Mouse (Mus musculus) MEL (cell line): ENCODE results near the gene Rassf1. TPM values are rescaled to one million over a fixed set of nuclear protein-coding genes. Genes with fewer than 3 reads are reported as not detected.
A peak's percentile ranks its signal among the peaks of the same experiment; 100 is the strongest.

Experiments used
- DNase-seq: peaks from one replicate; pipeline ENCODE4 v3.0.0; 2011; ENCODE audit warnings: low read depth, low spot score
- H3K27ac ChIP-seq: 2 replicates; pipeline ENCODE4 v1.5.1; 2012; ENCODE audit warnings: low read depth, mild to moderate bottlenecking, control low read depth, low read length, moderate library complexity; ENCODE audit not compliant: control insufficient read depth
- H3K27me3 ChIP-seq, 2 experiments: fragments of 150-350 bp in 1 of 2; sonication (generic) in 1 of 2; 2 replicates each; pipeline ENCODE4 v1.6.1; 2012; ENCODE audit warnings: low read length in 2 of 2, mild to moderate bottlenecking in 2 of 2, improper control_type of control experiment in 1 of 2, moderate library complexity in 1 of 2; ENCODE audit not compliant: insufficient read depth in 2 of 2, control insufficient read depth in 1 of 2
- H3K36me3 ChIP-seq, 2 experiments: 2 replicates each; pipeline ENCODE4 v1.6.1; 2012 to 2014; ENCODE audit warnings: low read length in 2 of 2, improper control_type of control experiment in 1 of 2, inconsistent platforms in 1 of 2, mild to moderate bottlenecking in 1 of 2; ENCODE audit not compliant: insufficient read depth in 2 of 2, control insufficient read depth in 1 of 2
- H3K4me1 ChIP-seq, 2 experiments: fragments of 150-350 bp in 1 of 2; sonication (generic) in 1 of 2; 2 replicates each; pipeline ENCODE4 v1.6.1; 2012; ENCODE audit warnings: low read length in 2 of 2, improper control_type of control experiment in 1 of 2, mild to moderate bottlenecking in 1 of 2; ENCODE audit not compliant: insufficient read depth in 2 of 2, control insufficient read depth in 1 of 2
- H3K4me3 ChIP-seq, 2 experiments: fragments of 150-350 bp in 1 of 2; sonication (generic) in 1 of 2; 2 replicates each; pipeline ENCODE4 v1.5.1; 2012; ENCODE audit warnings: low read depth in 2 of 2, low read length in 2 of 2, mild to moderate bottlenecking in 2 of 2, moderate library complexity in 2 of 2, control low read depth in 1 of 2, improper control_type of control experiment in 1 of 2; ENCODE audit not compliant: control insufficient read depth in 1 of 2, insufficient read depth in 1 of 2
- H3K79me2 ChIP-seq: 2 replicates; pipeline ENCODE4 v1.6.1; 2012; ENCODE audit warnings: mild to moderate bottlenecking, low read length, moderate library complexity; ENCODE audit not compliant: control insufficient read depth, poor library complexity, insufficient read depth
- H3K9ac ChIP-seq: 2 replicates; pipeline ENCODE4 v1.6.1; 2012; ENCODE audit warnings: low read depth, mild to moderate bottlenecking, control low read depth, low read length, moderate library complexity; ENCODE audit not compliant: control insufficient read depth, poor library complexity, severe bottlenecking
- H3K9me3 ChIP-seq: fragments of 150-350 bp; sonication (generic); replicated peaks from 2 replicates; pipeline ENCODE4 v1.6.1; 2012; ENCODE audit warnings: mild to moderate bottlenecking, low read length, improper control_type of control experiment, moderate library complexity; ENCODE audit not compliant: insufficient read depth
- BHLHE40 ChIP-seq: IDR thresholded peaks from 2 replicates; pipeline ENCODE4 v1.6.1; 2012; ENCODE audit warnings: low read depth, mild to moderate bottlenecking, inconsistent platforms, low read length, improper control_type of control experiment, borderline replicate concordance
- CHD1 ChIP-seq: IDR thresholded peaks from 2 replicates; pipeline ENCODE4 v1.6.1; 2012; ENCODE audit warnings: low read depth, mild to moderate bottlenecking, inconsistent platforms, low read length, improper control_type of control experiment
- CHD2 ChIP-seq: IDR thresholded peaks from 2 replicates; pipeline ENCODE4 v1.6.1; 2011; ENCODE audit warnings: low read length, improper control_type of control experiment
- CTCF ChIP-seq, 3 experiments: IDR thresholded peaks in 2 of 3; conservative IDR thresholded peaks in 1 of 3; 2 replicates each; pipeline ENCODE4 v1.5.1; 2011 to 2012; ENCODE audit warnings: low read length in 3 of 3, low read depth in 2 of 3, mild to moderate bottlenecking in 2 of 3, improper control_type of control experiment in 1 of 3, inconsistent platforms in 1 of 3, mixed read lengths in 1 of 3, moderate library complexity in 1 of 3; ENCODE audit not compliant: control insufficient read depth in 1 of 3, insufficient read depth in 1 of 3, poor library complexity in 1 of 3, severe bottlenecking in 1 of 3
- E2F4 ChIP-seq: IDR thresholded peaks from 2 replicates; pipeline ENCODE4 v1.6.1; 2011; ENCODE audit warnings: low read depth, low read length, improper control_type of control experiment, borderline replicate concordance
- ELF1 ChIP-seq: IDR thresholded peaks from 2 replicates; pipeline ENCODE4 v1.6.1; 2014; ENCODE audit warnings: low read depth, mild to moderate bottlenecking, inconsistent platforms, low read length, improper control_type of control experiment, moderate library complexity
- EP300 ChIP-seq, 2 experiments: IDR thresholded peaks; 2 replicates each; pipeline ENCODE4 v1.6.1; 2011; ENCODE audit warnings: improper control_type of control experiment in 2 of 2, low read length in 2 of 2, low read depth in 1 of 2, mild to moderate bottlenecking in 1 of 2
- GABPA ChIP-seq: IDR thresholded peaks from 2 replicates; pipeline ENCODE4 v1.6.1; 2012; ENCODE audit warnings: low read depth, mild to moderate bottlenecking, inconsistent platforms, low read length, improper control_type of control experiment, moderate library complexity
- GATA1 ChIP-seq: IDR thresholded peaks from 2 replicates; pipeline ENCODE4 v1.6.1; 2011; ENCODE audit warnings: low read depth, low read length, improper control_type of control experiment
- HCFC1 ChIP-seq: IDR thresholded peaks from 2 replicates; pipeline ENCODE4 v1.6.1; 2012; ENCODE audit warnings: low read depth, mild to moderate bottlenecking, inconsistent platforms, low read length, improper control_type of control experiment, moderate library complexity
- JUND ChIP-seq: IDR thresholded peaks from 2 replicates; pipeline ENCODE4 v1.6.1; 2011; ENCODE audit warnings: low read depth, mild to moderate bottlenecking, improper control_type of control experiment, low read length
- KAT2A ChIP-seq: conservative IDR thresholded peaks from 2 replicates; pipeline ENCODE4 v1.6.1; 2012; ENCODE audit warnings: low read depth, low read length, improper control_type of control experiment, inconsistent platforms
- MAFK ChIP-seq: IDR thresholded peaks from 2 replicates; pipeline ENCODE4 v1.6.1; 2011; ENCODE audit warnings: low read depth, mild to moderate bottlenecking, low read length, improper control_type of control experiment, borderline replicate concordance
- MAX ChIP-seq: IDR thresholded peaks from 2 replicates; pipeline ENCODE4 v1.6.1; 2011; ENCODE audit warnings: low read length, improper control_type of control experiment
- MAZ ChIP-seq: IDR thresholded peaks from 2 replicates; pipeline ENCODE4 v1.6.1; 2012; ENCODE audit warnings: low read depth, mild to moderate bottlenecking, inconsistent platforms, low read length, improper control_type of control experiment
- MEF2A ChIP-seq: IDR thresholded peaks from 2 replicates; pipeline ENCODE4 v1.6.1; 2014; ENCODE audit warnings: low read depth, mild to moderate bottlenecking, inconsistent platforms, low read length, improper control_type of control experiment; ENCODE audit not compliant: poor library complexity, insufficient replicate concordance, severe bottlenecking; ENCODE audit errors: extremely low read depth
- MXI1 ChIP-seq: IDR thresholded peaks from 2 replicates; pipeline ENCODE4 v1.6.1; 2011; ENCODE audit warnings: mild to moderate bottlenecking, low read depth, low read length, improper control_type of control experiment
- MYB ChIP-seq: IDR thresholded peaks from 2 replicates; pipeline ENCODE4 v1.6.1; 2011; ENCODE audit warnings: mild to moderate bottlenecking, low read depth, low read length, improper control_type of control experiment
- MYC ChIP-seq: IDR thresholded peaks from 2 replicates; pipeline ENCODE4 v1.6.1; 2011; ENCODE audit warnings: low read depth, mild to moderate bottlenecking, low read length, improper control_type of control experiment, moderate library complexity
- NELFE ChIP-seq: IDR thresholded peaks from 2 replicates; pipeline ENCODE4 v1.6.1; 2011; ENCODE audit warnings: low read depth, low read length, improper control_type of control experiment
- NRF1 ChIP-seq: IDR thresholded peaks from 2 replicates; pipeline ENCODE4 v1.6.1; 2014; ENCODE audit warnings: low read depth, mild to moderate bottlenecking, inconsistent platforms, low read length, improper control_type of control experiment, moderate library complexity; ENCODE audit not compliant: poor library complexity, insufficient read depth, severe bottlenecking
- POLR2A ChIP-seq, 2 experiments: IDR thresholded peaks; 2 replicates each; pipeline ENCODE4 v1.6.1; 2011 to 2012; ENCODE audit warnings: low read length in 2 of 2, mild to moderate bottlenecking in 2 of 2, control low read depth in 1 of 2, improper control_type of control experiment in 1 of 2, low read depth in 1 of 2, moderate library complexity in 1 of 2; ENCODE audit not compliant: control insufficient read depth in 1 of 2, insufficient read depth in 1 of 2, poor library complexity in 1 of 2
- POLR2AphosphoS2 ChIP-seq: IDR thresholded peaks from 2 replicates; pipeline ENCODE4 v1.6.1; 2011; ENCODE audit warnings: low read length, improper control_type of control experiment
- POLR2AphosphoS5 ChIP-seq: IDR thresholded peaks from 2 replicates; pipeline ENCODE4 v1.6.1; 2012; ENCODE audit warnings: low read depth, borderline replicate concordance, mild to moderate bottlenecking, inconsistent platforms, low read length, moderate library complexity, mixed read lengths
- RAD21 ChIP-seq: IDR thresholded peaks from 2 replicates; pipeline ENCODE4 v1.6.1; 2011; ENCODE audit warnings: mild to moderate bottlenecking, low read depth, low read length, improper control_type of control experiment
- RCOR1 ChIP-seq: IDR thresholded peaks from 2 replicates; pipeline ENCODE4 v1.6.1; 2012; ENCODE audit warnings: low read depth, mild to moderate bottlenecking, inconsistent platforms, low read length, improper control_type of control experiment
- SIN3A ChIP-seq: IDR thresholded peaks from 2 replicates; pipeline ENCODE4 v1.6.1; 2012; ENCODE audit warnings: low read length, improper control_type of control experiment, inconsistent platforms
- SMC3 ChIP-seq: IDR thresholded peaks from 2 replicates; pipeline ENCODE4 v1.6.1; 2011; ENCODE audit warnings: low read depth, low read length, improper control_type of control experiment
- TAL1 ChIP-seq: IDR thresholded peaks from 2 replicates; pipeline ENCODE4 v1.6.1; 2012; ENCODE audit warnings: mild to moderate bottlenecking, inconsistent platforms, low read length, moderate library complexity, mixed read lengths
- TBP ChIP-seq: IDR thresholded peaks from 2 replicates; pipeline ENCODE4 v1.8.0; 2011; ENCODE audit warnings: low read depth, low read length, improper control_type of control experiment
- TCF12 ChIP-seq: IDR thresholded peaks from 2 replicates; pipeline ENCODE4 v1.6.1; 2014; ENCODE audit warnings: low read depth, mild to moderate bottlenecking, inconsistent platforms, low read length, improper control_type of control experiment, moderate library complexity
- UBTF ChIP-seq: IDR thresholded peaks from 2 replicates; pipeline ENCODE4 v1.6.1; 2012; ENCODE audit warnings: low read depth, mild to moderate bottlenecking, inconsistent platforms, low read length, improper control_type of control experiment, moderate library complexity, borderline replicate concordance; ENCODE audit not compliant: insufficient read depth
- USF1 ChIP-seq: IDR thresholded peaks from 2 replicates; pipeline ENCODE4 v1.6.1; 2014; ENCODE audit warnings: low read depth, mild to moderate bottlenecking, inconsistent platforms, low read length, improper control_type of control experiment, moderate library complexity
- USF2 ChIP-seq, 2 experiments: IDR thresholded peaks; 2 replicates each; pipeline ENCODE4 v1.6.1; 2011 to 2012; ENCODE audit warnings: improper control_type of control experiment in 2 of 2, low read length in 2 of 2, borderline replicate concordance in 1 of 2, inconsistent platforms in 1 of 2, low read depth in 1 of 2, mild to moderate bottlenecking in 1 of 2; ENCODE audit not compliant: insufficient read depth in 1 of 2
- ZC3H11A ChIP-seq: IDR thresholded peaks from 2 replicates; pipeline ENCODE4 v1.6.1; 2012; ENCODE audit warnings: low read depth, mild to moderate bottlenecking, inconsistent platforms, low read length, improper control_type of control experiment
- ZKSCAN1 ChIP-seq: IDR thresholded peaks from 2 replicates; pipeline ENCODE4 v1.6.1; 2012; ENCODE audit warnings: low read depth, mild to moderate bottlenecking, inconsistent platforms, low read length, improper control_type of control experiment, moderate library complexity
- ZMIZ1 ChIP-seq: IDR thresholded peaks from 2 replicates; pipeline ENCODE4 v1.6.1; 2012; ENCODE audit warnings: low read depth, mild to moderate bottlenecking, inconsistent platforms, low read length, improper control_type of control experiment, moderate library complexity
- ZNF384 ChIP-seq: IDR thresholded peaks from 2 replicates; pipeline ENCODE4 v1.6.1; 2012; ENCODE audit warnings: low read depth, mild to moderate bottlenecking, inconsistent platforms, low read length, improper control_type of control experiment
- polyA plus RNA-seq, 2 experiments: library from polyadenylated mRNA; stranded (reverse) in 1 of 2; unstranded in 1 of 2; fragments of >175 nt in 1 of 2; fragments of >200 nt in 1 of 2; gene quantifications; 2 replicates each; pipeline versions ENCODE4 v1.2.1 to v1.2.4; 2012; ENCODE audit warnings: low replicate concordance in 2 of 2, low read depth in 1 of 2; ENCODE audit not compliant: insufficient read length in 2 of 2, insufficient read depth in 1 of 2, missing spikeins in 1 of 2
- total RNA-seq: library from RNA; depleted of rRNA; stranded (reverse); fragments of 300-350 nt; gene quantifications from 2 replicates; pipeline ENCODE4 v1.2.3, GENCODE M21; 2012

The Rassf1 gene
- total and polyA plus RNA-seq, 3 experiments, result 48.0 to 56.9 TPM; not detected in 1

- Histone ChIP-seq H3K36me3 (peaks cover 0 to 28% of the 10 kb centered on the region in 2 experiments; a peak in 2 of 4 replicates), H3K79me2 (peaks cover 14% of the 10 kb centered on the region), H3K4me1 (peaks cover 9 to 40% of the 10 kb centered on the region in 2 experiments), H3K9me3 (no peaks in the 10 kb centered on the region), H3K27ac (peak overlapping the region; percentile 58), H3K9ac (peak overlapping the region; percentile 77), H3K27me3 (no peaks in the 10 kb centered on the region), H3K4me3 (peak overlapping the region; percentile 26 to 42)
- DNase-seq, result peak; percentile 73
- peak; percentile 53 for TF ChIP-seq TAL1
- TF ChIP-seq POLR2AphosphoS2, result no peak
- no peak for TF ChIP-seq ZKSCAN1
- TF ChIP-seq USF2 (IDR thresholded peaks at IDR 0.05; ENCODE audit: borderline replicate concordance in 1 of 2, insufficient read depth in 1 of 2, low read depth in 1 of 2, low read length in 2 of 2), result no peak
- TF ChIP-seq ZNF384, result no peak
- TF ChIP-seq MYC, result 0 out of 2 replicates have a peak, but pooled peaks have one; percentile 63
- peak; percentile 67 for TF ChIP-seq SIN3A
- no peak for TF ChIP-seq MYB
- TF ChIP-seq ELF1, result no peak
- peak; percentile 61; the same call in 1 of the 2 replicates for TF ChIP-seq MAX
- TF ChIP-seq POLR2AphosphoS5, result no peak
- TF ChIP-seq E2F4, result no peak
- no peak for TF ChIP-seq CHD2
- TF ChIP-seq NELFE, result no peak
- TF ChIP-seq HCFC1, result no peak; the same call in 1 of the 2 replicates
- peak; percentile 85 for TF ChIP-seq BHLHE40
- peak; percentile 77 to 83 for TF ChIP-seq EP300 (IDR thresholded peaks at IDR 0.05; ENCODE audit: low read depth in 1 of 2, low read length in 2 of 2)
- no peak for TF ChIP-seq MEF2A
- no peak for TF ChIP-seq GABPA
- peak; percentile 68; the same call in 1 of the 2 replicates for TF ChIP-seq JUND
- TF ChIP-seq ZC3H11A, result no peak
- no peak for TF ChIP-seq USF1
- no peak for TF ChIP-seq MAFK
- TF ChIP-seq TCF12, result peak; percentile 85
- no peak; a peak in 1 of 4 replicates for TF ChIP-seq POLR2A (IDR thresholded peaks at IDR 0.05; ENCODE audit: control insufficient read depth in 1 of 2, insufficient read depth in 1 of 2, low read depth in 1 of 2, low read length in 2 of 2, poor library complexity in 1 of 2)
- no peak for TF ChIP-seq RCOR1
- no peak; the same call in 1 of the 2 replicates for TF ChIP-seq NRF1
- no peak for TF ChIP-seq CHD1
- no peak for TF ChIP-seq ZMIZ1
- no peak for TF ChIP-seq SMC3
- TF ChIP-seq MAZ, result no peak
- TF ChIP-seq KAT2A, result no peak
- peak; percentile 36; the same call in 1 of the 2 replicates for TF ChIP-seq MXI1
- TF ChIP-seq GATA1, result peak; percentile 88
- no peak for TF ChIP-seq UBTF
- no peak for TF ChIP-seq TBP
- no peak for TF ChIP-seq CTCF (IDR thresholded peaks at IDR 0.05 in 2 of 3, conservative IDR thresholded peaks at IDR 0.05 in 1 of 3; ENCODE audit: control insufficient read depth in 1 of 3, insufficient read depth in 1 of 3, low read depth in 2 of 3, low read length in 3 of 3, poor library complexity in 1 of 3, severe bottlenecking in 1 of 3)
- TF ChIP-seq RAD21, result no peak
Observed at GRCm38 (mm10) chr9:107570845-107571244, 19.5 kb downstream of the Rassf1 start.
